Mouse (Mus musculus) WW6 (cell line): ENCODE measurements at regions not wholly inside any gene's neighbourhood (a gene's known extent, or its start where the extent isn't known, plus 50 kb on each side); places are given as distances from the start of the nearest gene placed in this dataset.

Experiments used
- DNase-seq: peaks from one replicate; pipeline ENCODE4 v3.0.0-alpha.2; 2013; ENCODE audit warnings: low read depth, low spot score

- DNase-seq, result no peak
These were observed 531.2 kb upstream of the Gm19410 start for GRCm38 (mm10) chr8:35234436-35234835.

- no peak for DNase-seq
These were observed 529.6 kb upstream of the Gm19410 start for GRCm38 (mm10) chr8:35235815-35236509.

- no peak for DNase-seq
These were observed 528.3 kb upstream of the Gm19410 start for GRCm38 (mm10) chr8:35237279-35237678.

- DNase-seq, result no peak
These were observed 524.7 kb upstream of the Gm19410 start for GRCm38 (mm10) chr8:35240884-35241283.

- no peak for DNase-seq
These were observed 522.0 kb upstream of the Gm19410 start for GRCm38 (mm10) chr8:35243555-35243954.

GRCm38 (mm10) chr8:35249747-35250375 is 515.7 kb upstream of the Gm19410 start:
- no peak for DNase-seq

GRCm38 (mm10) chr8:35250641-35251040 is 514.9 kb upstream of the Gm19410 start:
- no peak for DNase-seq

- DNase-seq, result no peak
These were observed 511.6 kb upstream of the Gm19410 start for GRCm38 (mm10) chr8:35253946-35254345.

GRCm38 (mm10) chr8:35255327-35255726 is 510.3 kb upstream of the Gm19410 start:
- DNase-seq, result no peak

GRCm38 (mm10) chr8:35256958-35257357 is 508.6 kb upstream of the Gm19410 start:
- DNase-seq, result no peak

GRCm38 (mm10) chr8:35268221-35268620 is 497.4 kb upstream of the Gm19410 start:
- DNase-seq, result no peak

- no peak for DNase-seq
These were observed 496.6 kb upstream of the Gm19410 start for GRCm38 (mm10) chr8:35268986-35269385.

GRCm38 (mm10) chr8:35275972-35276371 is 489.6 kb upstream of the Gm19410 start:
- DNase-seq, result no peak

GRCm38 (mm10) chr8:35276460-35276859 is 489.1 kb upstream of the Gm19410 start:
- DNase-seq, result no peak

- DNase-seq, result no peak
These were observed 486.6 kb upstream of the Gm19410 start for GRCm38 (mm10) chr8:35278946-35279345.

- DNase-seq, result no peak
These were observed 484.8 kb upstream of the Gm19410 start for GRCm38 (mm10) chr8:35280741-35281140.

GRCm38 (mm10) chr8:35283366-35283765 is 482.2 kb upstream of the Gm19410 start:
- DNase-seq, result no peak

- no peak for DNase-seq
These were observed 476.6 kb upstream of the Gm19410 start for GRCm38 (mm10) chr8:35289018-35289417.

GRCm38 (mm10) chr8:35289967-35290366 is 475.6 kb upstream of the Gm19410 start:
- DNase-seq, result no peak

- DNase-seq, result no peak
These were observed 472.0 kb upstream of the Gm19410 start for GRCm38 (mm10) chr8:35293437-35294126.

GRCm38 (mm10) chr8:35296936-35297335 is 468.7 kb upstream of the Gm19410 start:
- no peak for DNase-seq

GRCm38 (mm10) chr8:35299088-35299487 is 466.5 kb upstream of the Gm19410 start:
- DNase-seq, result no peak

- DNase-seq, result no peak
These were observed 465.2 kb upstream of the Gm19410 start for GRCm38 (mm10) chr8:35300359-35300758.
